Comparison of ENCODE assay signal across 29 mouse cellular contexts in genomic region chr12:31594296-31594695, GRCm38 (mm10). TPM values are rescaled to one million over a fixed set of nuclear protein-coding genes. Genes with fewer than 3 reads are reported as not detected.
A peak's percentile ranks its signal among the peaks of the same experiment; 100 is the strongest.
DNase-seq lines count a peak whose midpoint lies in the region; ATAC-seq lines count a peak whose summit lies in the region.
"Had no signal": no experiment of that assay in that cellular context is flagged by ENCODE, and none has a peak within 500 bp of the region (broad histone marks: within the 10 kb centered on the region; RNA-seq: fewer than 3 reads in every experiment).

No protein-coding gene starts in this region.

- no peaks in the 10 kb centered on the region for H3K27me3 ChIP-seq in kidney, embryonic 14.5 days (ENCODE audit: control insufficient read depth, insufficient read depth, low read length)
- H3K27me3 ChIP-seq in forebrain, embryonic 16.5 days (replicated peaks; ENCODE audit: control insufficient read depth, insufficient read depth, low read length) = no peaks in the 10 kb centered on the region
- H3K27me3 ChIP-seq: CH12.LX; forebrain, embryonic 13.5 days; heart, embryonic 12.5 days; heart, embryonic 15.5 days; Patski had no signal

- no peak overlapping the region for H3K27ac ChIP-seq in kidney, embryonic 14.5 days (ENCODE audit: low read depth, low read length)
- no peak overlapping the region for H3K27ac ChIP-seq in forebrain, embryonic 16.5 days (ENCODE audit: low read length)
- H3K27ac ChIP-seq: forebrain, embryonic 10.5 days; forebrain, embryonic 13.5 days; gastrocnemius, adult 2 months; hindbrain, embryonic 14.5 days had no signal

- no peak overlapping the region for H3K4me3 ChIP-seq in kidney, embryonic 14.5 days (ENCODE audit: low read length)
- H3K4me3 ChIP-seq in forebrain, embryonic 16.5 days (replicated peaks; ENCODE audit: low read length) = no peak overlapping the region
- H3K4me3 ChIP-seq: forebrain, embryonic 10.5 days; forebrain, embryonic 13.5 days; gastrocnemius, adult 2 months; heart, embryonic 12.5 days; heart, embryonic 15.5 days had no signal

- 90% methylated on average over 3 of the region's 3 CpGs for whole genome bisulfite sequencing in kidney, embryonic 14.5 days
- WGBS in forebrain, embryonic 16.5 days = 80% methylated on average over 3 of the region's 3 CpGs

- no peaks in the 10 kb centered on the region for H3K4me1 ChIP-seq in kidney, embryonic 14.5 days (ENCODE audit: control insufficient read depth, insufficient read depth, low read length)
- H3K4me1 ChIP-seq in forebrain, embryonic 16.5 days (replicated peaks; ENCODE audit: control insufficient read depth, insufficient read depth, low read length) = no peaks in the 10 kb centered on the region
- H3K4me1 ChIP-seq: forebrain, embryonic 13.5 days had no signal

- no peak for ATAC-seq in kidney, embryonic 14.5 days (ENCODE audit: low FRiP score, low TSS enrichment)
- no peak for ATAC-seq in forebrain, embryonic 16.5 days
- ATAC-seq: forebrain, embryonic 13.5 days; forebrain, postnatal 0 days; Patski had no signal

- H3K4me2 ChIP-seq in kidney, embryonic 14.5 days (replicated peaks; ENCODE audit: low read depth, low read length) = no peak overlapping the region
- no peak overlapping the region for H3K4me2 ChIP-seq in forebrain, embryonic 16.5 days (ENCODE audit: low read length)
- H3K4me2 ChIP-seq: forebrain, embryonic 13.5 days; heart, embryonic 12.5 days; heart, embryonic 15.5 days; hindbrain, embryonic 14.5 days had no signal

- no peaks in the 10 kb centered on the region; the same call in 1 of the 2 replicates for H3K36me3 ChIP-seq in kidney, embryonic 14.5 days (ENCODE audit: control insufficient read depth, insufficient read depth, low read length)
- no peaks in the 10 kb centered on the region for H3K36me3 ChIP-seq in forebrain, embryonic 16.5 days (ENCODE audit: control insufficient read depth, insufficient read depth)
- H3K36me3 ChIP-seq: forebrain, embryonic 10.5 days had no signal

- no peak overlapping the region for H3K9ac ChIP-seq in kidney, embryonic 14.5 days (ENCODE audit: low read depth, low read length)
- no peak overlapping the region for H3K9ac ChIP-seq in forebrain, embryonic 16.5 days (replicated peaks; ENCODE audit: low read depth, low read length)
- H3K9ac ChIP-seq: forebrain, embryonic 13.5 days; forebrain, postnatal 0 days; heart, embryonic 12.5 days; heart, embryonic 15.5 days; hindbrain, embryonic 14.5 days had no signal

- H3K9me3 ChIP-seq in kidney, embryonic 14.5 days (ENCODE audit: control insufficient read depth, low read length) = no peaks in the 10 kb centered on the region
- no peaks in the 10 kb centered on the region for H3K9me3 ChIP-seq in forebrain, embryonic 16.5 days (ENCODE audit: control insufficient read depth, low read length)
- H3K9me3 ChIP-seq: forebrain, embryonic 10.5 days; forebrain, embryonic 13.5 days; G1E; heart, embryonic 12.5 days; heart, embryonic 15.5 days had no signal

- peak; percentile 23 for DNase-seq in kidney, adult 11 months
- peak; percentile 11 to 16 for DNase-seq in kidney, adult 8-10 months
- DNase-seq in kidney, postnatal 10 days = no peak
- peak; percentile 6 for DNase-seq in kidney, postnatal 14 days
- no peak for DNase-seq in left cerebral cortex, adult 9 months (ENCODE audit: low spot score in 2 of 2)
- DNase-seq: adrenal gland, postnatal 10 days; adrenal gland, postnatal 36 days; B cell, adult 2 months; cerebellum, adult 18-20 months; cerebellum, adult 9-10 months; cerebellum, postnatal 14 days; forebrain, postnatal 0 days; gastrocnemius, adult 2 months; gastrocnemius, postnatal 14 days; heart, adult 18-20 months; heart, postnatal 14 days; heart, postnatal 4 days had no signal

RNA-seq across cellular contexts. Expression of gene Slc26a4, which starts 34.5 kb away (rescaled TPM):
- 0.22 TPM in 1 of 2 replicates, not detected in the other for polyA plus RNA-seq in kidney, embryonic 14.5 days (2014; fragmentation: Nextera tagmentation; extraction: Ambion mirVana)
- 0.26 TPM in 1 of 2 replicates, not detected in the other for polyA plus RNA-seq in forebrain, embryonic 16.5 days (2015; fragmentation: Nextera tagmentation; extraction: Ambion mirVana)
- polyA plus RNA-seq: embryonic facial prominence, embryonic 11.5 days; forebrain, embryonic 10.5 days; forebrain, embryonic 13.5 days; G1E; hindbrain, embryonic 11.5 days; hindbrain, embryonic 14.5 days had no signal

RNA-seq across cellular contexts. Expression of gene Bcap29, which starts 40.2 kb away (rescaled TPM):
- polyA plus RNA-seq in kidney, embryonic 14.5 days (2014; fragmentation: Nextera tagmentation; extraction: Ambion mirVana) = 33.4 and 33.9 TPM in 2 replicates
- 29.8 and 30.7 TPM in 2 replicates for polyA plus RNA-seq in forebrain, embryonic 16.5 days (2015; fragmentation: Nextera tagmentation; extraction: Ambion mirVana)

Comparison
In these comparisons a context has a peak if more than half of its experiments do, and no peak if none do; other contexts are left out.
1. DNase-seq: peak in kidney, adult 11 months (single experiment), kidney, adult 8-10 months (2 of 2) and kidney, postnatal 14 days (single experiment); none in kidney, postnatal 10 days (single experiment) and left cerebral cortex, adult 9 months (0 of 2).